Mouse (Mus musculus) lung, postnatal 0 days (tissue): ENCODE measurements at regions not wholly inside any gene's neighbourhood (a gene's known extent, or its start where the extent isn't known, plus 50 kb on each side); places are given as distances from the start of the nearest gene placed in this dataset.

ENCODE experiments used
- CTCF ChIP-seq: IDR thresholded peaks from 2 replicates; pipeline ENCODE4 v1.5.1; 2016; ENCODE audit warnings: antibody characterized with exemption, mild to moderate bottlenecking
- EP300 ChIP-seq: IDR thresholded peaks from 2 replicates; pipeline ENCODE4 v1.6.1; 2016; ENCODE audit warnings: antibody characterized with exemption, mild to moderate bottlenecking, control low read depth

- TF ChIP-seq CTCF (peak; percentile 70), EP300 (no peak)
Observed at GRCm38 (mm10) chr11:86874666-86875295, 67.2 kb upstream of the Dhx40 start.
